Mouse (Mus musculus): Measurements from ENCODE around the gene Cxcl14. TPM values are rescaled to one million over a fixed set of nuclear protein-coding genes. Genes with fewer than 3 reads are reported as not detected.

The Cxcl14 gene
- polyA plus RNA-seq, 1 experiment from 2014 or later, result 37.6 TPM

DNA sequence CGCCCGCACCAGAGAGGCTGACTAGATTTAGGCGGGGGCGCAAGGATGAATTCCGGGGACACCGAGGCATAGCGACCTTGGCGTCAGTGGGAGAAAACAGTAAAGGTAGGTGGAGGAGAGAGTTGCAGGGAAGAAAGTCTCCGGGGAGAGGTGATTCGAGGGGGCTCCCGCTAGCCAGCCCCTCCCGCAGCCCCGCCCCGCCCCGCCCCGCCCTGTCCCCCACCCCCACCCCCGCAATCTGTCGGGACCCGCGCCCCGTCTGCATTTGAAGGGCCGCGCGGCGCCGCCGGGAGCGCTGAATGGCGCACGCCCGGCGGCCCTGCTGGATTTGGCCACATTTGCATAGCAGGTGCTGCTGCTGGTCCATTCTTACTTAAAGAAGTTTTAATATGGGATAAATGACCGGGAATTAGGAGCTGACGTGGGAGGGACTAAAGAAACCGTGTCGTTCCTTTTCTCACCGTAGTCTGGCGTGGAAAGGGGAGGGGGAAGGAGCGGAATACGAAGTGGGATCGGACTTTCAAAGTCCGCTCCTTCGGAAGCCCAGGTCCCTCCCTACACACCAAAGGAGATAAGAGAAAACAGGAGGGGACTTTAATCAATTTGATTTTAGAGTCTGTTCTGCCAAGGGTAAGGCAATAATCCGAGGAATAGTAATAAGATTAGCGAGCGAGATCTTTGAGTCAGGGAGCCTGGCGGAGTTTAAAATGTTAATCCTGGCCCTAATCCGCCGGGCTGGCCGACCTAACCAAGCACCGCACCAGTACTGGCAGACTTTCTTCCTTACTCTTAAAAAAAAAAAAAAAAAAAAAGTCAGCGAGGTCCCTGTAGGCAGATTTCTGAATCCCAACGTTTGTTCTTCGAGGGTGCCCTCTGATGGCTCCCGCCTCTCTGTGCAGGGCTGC, 37.1 kb downstream of the Cxcl14 start:
- Histone ChIP-seq H3K9me3 (no peaks in the 10 kb centered on the region), H3K4me3 (peak overlapping the region; percentile 32), H3K9ac (replicated peaks) (peak overlapping the region; percentile 39; the same call in 1 of the 2 replicates), H3K4me2 (replicated peaks) (peak overlapping the region; percentile 62), H3K27ac (replicated peaks) (peak overlapping the region; percentile 77), H3K27me3 (peaks cover 93% of the 10 kb centered on the region), H3K4me1 (peaks cover 54% of the 10 kb centered on the region), H3K36me3 (no peaks in the 10 kb centered on the region)
- under 1% methylated on average over 55 of the region's 55 CpGs for WGBS
- peak; percentile 50 for ATAC-seq (ENCODE audit: low FRiP score, low read depth)

DNA sequence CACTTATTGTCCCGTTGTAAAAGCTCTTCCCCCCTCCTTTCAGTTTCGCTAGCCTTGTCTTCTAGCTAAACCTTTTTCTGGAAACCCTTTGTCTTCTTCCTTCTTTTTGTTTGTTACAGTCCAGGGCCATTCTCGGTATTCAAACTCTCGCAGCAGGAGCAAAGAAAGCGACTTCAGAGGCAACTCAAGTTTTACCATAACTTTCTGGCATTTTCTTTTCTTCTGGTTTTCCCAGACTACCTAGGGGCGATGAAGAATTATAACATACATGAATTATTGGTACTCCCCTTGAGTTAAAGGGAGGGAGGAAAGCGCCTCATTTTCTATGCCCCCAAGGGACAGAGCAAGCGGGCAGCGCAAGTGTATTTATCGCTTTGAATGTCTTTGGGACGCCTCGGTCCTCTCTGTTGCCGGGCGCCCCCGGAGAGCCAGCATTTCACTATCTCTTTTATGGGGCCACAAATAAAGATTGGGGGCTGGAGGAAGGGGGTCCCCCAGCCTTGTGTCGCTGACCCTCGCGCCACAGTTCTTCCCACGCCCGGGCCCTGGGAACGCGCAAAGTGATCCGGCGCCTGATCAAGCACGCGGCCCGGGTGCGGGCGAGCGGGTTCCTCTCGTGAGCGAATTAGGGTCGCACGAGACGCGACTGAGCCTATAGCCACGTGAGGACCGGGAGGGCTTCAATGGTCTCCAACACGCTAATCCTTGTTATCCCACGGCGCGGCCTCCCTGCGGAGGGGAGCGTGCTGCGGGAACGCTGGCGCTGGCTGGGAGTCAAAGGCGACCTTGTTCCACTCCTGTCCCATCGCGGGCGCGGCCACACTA, 37.9 kb downstream of the Cxcl14 start:
- Histone ChIP-seq H3K4me2 (replicated peaks) (peak overlapping the region; percentile 62), H3K4me3 (peak overlapping the region; percentile 32), H3K36me3 (no peaks in the 10 kb centered on the region), H3K27ac (replicated peaks) (peak overlapping the region; percentile 77), H3K4me1 (peaks cover 58% of the 10 kb centered on the region), H3K9me3 (no peaks in the 10 kb centered on the region), H3K9ac (replicated peaks) (peak overlapping the region; percentile 39; the same call in 1 of the 2 replicates), H3K27me3 (peaks cover 93% of the 10 kb centered on the region)
- ATAC-seq (ENCODE audit: low FRiP score, low read depth), result peak; percentile 48
- WGBS, result under 1% methylated on average over 52 of the region's 52 CpGs

DNA sequence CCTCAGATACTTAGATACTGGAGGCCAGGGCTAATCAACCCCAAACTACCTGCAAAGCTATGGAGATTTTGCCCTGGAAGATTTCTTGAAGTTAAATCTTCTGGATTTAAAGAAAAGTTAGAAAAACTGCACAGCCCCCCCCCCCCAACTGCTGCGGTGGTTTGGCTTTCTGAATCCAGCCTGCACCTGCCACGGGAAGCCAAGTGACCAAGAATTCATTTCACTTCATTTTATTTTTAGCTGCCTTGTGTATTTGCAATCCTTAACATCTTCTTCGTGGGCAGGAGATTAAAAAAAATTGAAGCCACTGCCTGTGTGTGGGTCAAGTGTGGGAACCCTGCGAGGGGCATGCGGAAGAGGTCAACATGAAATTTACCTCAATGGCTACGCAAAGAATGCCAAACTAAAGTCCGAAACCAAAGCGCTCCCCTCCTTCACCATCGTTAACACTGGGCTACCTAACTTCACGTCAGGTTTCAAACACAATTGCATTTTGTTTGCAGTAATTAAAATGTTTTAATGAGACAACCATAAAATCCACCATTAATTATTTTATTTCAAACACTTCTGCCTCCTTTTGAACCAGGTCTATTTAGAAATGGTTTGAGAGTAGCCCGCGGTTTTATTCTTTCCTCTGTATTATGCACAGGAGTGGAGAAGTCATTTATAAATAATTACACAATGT, 38.7 kb downstream of the Cxcl14 start:
- peak overlapping the region; percentile 62 for H3K4me2 ChIP-seq (replicated peaks)
- H3K9ac ChIP-seq (replicated peaks), result no peak overlapping the region
- no peaks in the 10 kb centered on the region for H3K36me3 ChIP-seq
- 4% methylated on average over 12 of the region's 12 CpGs for WGBS
- H3K4me1 ChIP-seq, result peaks cover 66% of the 10 kb centered on the region
- peak overlapping the region; percentile 77 for H3K27ac ChIP-seq (replicated peaks)
- ATAC-seq (ENCODE audit: low FRiP score, low read depth), result no peak
- H3K9me3 ChIP-seq, result no peaks in the 10 kb centered on the region
- no peak overlapping the region for H3K4me3 ChIP-seq
- peaks cover 93% of the 10 kb centered on the region for H3K27me3 ChIP-seq

DNA sequence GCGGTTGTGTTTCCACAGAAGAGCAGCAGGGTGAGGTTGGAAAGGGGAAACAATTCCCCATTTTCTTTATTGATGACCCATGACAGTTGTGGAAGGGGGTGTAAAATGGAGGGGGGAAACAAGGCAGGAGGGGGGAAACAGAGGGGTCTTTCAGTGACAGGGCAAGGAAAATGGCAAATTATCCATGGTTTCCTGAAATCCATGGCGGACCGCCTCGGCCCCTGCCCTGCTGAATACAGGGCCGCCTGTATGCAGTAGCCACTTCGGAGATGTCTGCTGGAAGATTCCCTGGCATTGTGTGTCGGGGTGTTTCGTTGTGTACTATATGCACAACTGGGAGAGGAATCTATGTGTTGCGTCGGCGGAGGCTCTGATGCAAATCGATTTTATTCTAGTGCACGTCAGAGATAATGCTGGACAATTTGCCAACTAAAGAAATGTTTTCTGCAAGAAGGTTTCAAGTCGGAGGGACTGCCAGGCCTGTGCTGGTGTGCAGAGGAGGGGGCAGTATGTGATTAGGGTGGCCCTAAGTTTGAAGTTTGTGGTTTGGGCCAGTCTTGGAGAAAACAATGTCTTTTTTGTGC, 39.5 kb downstream of the Cxcl14 start:
- H3K4me1 ChIP-seq, result peaks cover 74% of the 10 kb centered on the region
- no peak overlapping the region for H3K9ac ChIP-seq (replicated peaks)
- peaks cover 93% of the 10 kb centered on the region for H3K27me3 ChIP-seq
- 2% methylated on average over 14 of the region's 14 CpGs for WGBS
- H3K36me3 ChIP-seq, result no peaks in the 10 kb centered on the region
- no peaks in the 10 kb centered on the region for H3K9me3 ChIP-seq
- peak overlapping the region; percentile 62 for H3K4me2 ChIP-seq (replicated peaks)
- H3K4me3 ChIP-seq, result no peak overlapping the region
- ATAC-seq (ENCODE audit: low FRiP score, low read depth), result no peak
- H3K27ac ChIP-seq (replicated peaks), result peak overlapping the region; percentile 49

DNA sequence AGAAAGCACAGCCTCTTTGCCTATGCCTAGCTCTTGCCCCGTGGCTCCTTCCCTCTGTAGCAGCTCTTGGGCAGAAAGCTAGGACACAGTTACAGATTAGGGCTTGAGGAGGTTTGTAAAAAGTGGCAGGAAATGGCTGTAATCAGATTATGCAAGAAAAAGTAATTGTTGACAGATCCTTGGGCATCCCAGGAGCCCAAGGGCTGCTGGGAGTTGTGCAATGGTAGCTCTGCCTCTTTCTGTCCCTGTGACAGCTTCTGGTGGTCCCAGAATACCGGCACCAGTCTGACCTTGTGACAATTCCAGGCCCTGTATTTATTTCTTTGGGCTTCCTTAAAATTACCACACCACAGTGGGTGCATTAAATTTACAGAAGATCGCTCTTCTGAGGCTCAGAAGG, 43.0 kb downstream of the Cxcl14 start:
- no peaks in the 10 kb centered on the region for H3K9me3 ChIP-seq
- WGBS, result 5% methylated on average over 3 of the region's 3 CpGs
- peaks cover 94% of the 10 kb centered on the region for H3K27me3 ChIP-seq
- H3K36me3 ChIP-seq, result no peaks in the 10 kb centered on the region
- no peak overlapping the region for H3K9ac ChIP-seq (replicated peaks)
- ATAC-seq (ENCODE audit: low FRiP score, low read depth), result no peak
- peak overlapping the region; percentile 53; the same call in 1 of the 2 replicates for H3K4me2 ChIP-seq (replicated peaks)
- peaks cover 78% of the 10 kb centered on the region for H3K4me1 ChIP-seq
- no peak overlapping the region for H3K4me3 ChIP-seq
- H3K27ac ChIP-seq (replicated peaks), result peak overlapping the region; percentile 82; the same call in 1 of the 2 replicates

DNA sequence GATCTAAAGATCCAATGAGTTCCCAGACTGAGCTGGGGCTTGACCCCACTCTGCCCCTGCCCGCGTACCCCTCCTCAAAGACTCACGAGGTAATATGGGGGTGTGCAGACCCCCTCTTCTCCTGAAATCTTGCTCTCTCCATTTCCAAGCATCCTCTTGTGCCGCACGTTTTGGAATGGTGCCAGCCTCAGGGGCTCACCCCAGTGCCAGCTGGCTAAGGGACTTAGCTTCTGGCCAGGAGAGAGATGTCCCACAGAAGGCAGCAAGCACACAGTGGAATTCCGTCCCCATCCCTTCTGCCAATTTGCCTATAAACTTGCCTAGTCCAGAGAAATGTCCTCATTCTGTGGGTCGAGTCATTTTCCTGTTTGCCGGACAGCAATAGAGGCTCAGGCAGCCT, 43.6 kb downstream of the Cxcl14 start:
- Histone ChIP-seq H3K9ac (replicated peaks) (no peak overlapping the region), H3K4me2 (replicated peaks) (peak overlapping the region; percentile 53), H3K27ac (replicated peaks) (peak overlapping the region; percentile 82), H3K36me3 (no peaks in the 10 kb centered on the region), H3K27me3 (peaks cover 98% of the 10 kb centered on the region), H3K9me3 (no peaks in the 10 kb centered on the region), H3K4me1 (peaks cover 73% of the 10 kb centered on the region), H3K4me3 (peak overlapping the region; percentile 40)
- 7% methylated on average over 8 of the region's 8 CpGs for WGBS
- no peak for ATAC-seq (ENCODE audit: low FRiP score, low read depth)

DNA sequence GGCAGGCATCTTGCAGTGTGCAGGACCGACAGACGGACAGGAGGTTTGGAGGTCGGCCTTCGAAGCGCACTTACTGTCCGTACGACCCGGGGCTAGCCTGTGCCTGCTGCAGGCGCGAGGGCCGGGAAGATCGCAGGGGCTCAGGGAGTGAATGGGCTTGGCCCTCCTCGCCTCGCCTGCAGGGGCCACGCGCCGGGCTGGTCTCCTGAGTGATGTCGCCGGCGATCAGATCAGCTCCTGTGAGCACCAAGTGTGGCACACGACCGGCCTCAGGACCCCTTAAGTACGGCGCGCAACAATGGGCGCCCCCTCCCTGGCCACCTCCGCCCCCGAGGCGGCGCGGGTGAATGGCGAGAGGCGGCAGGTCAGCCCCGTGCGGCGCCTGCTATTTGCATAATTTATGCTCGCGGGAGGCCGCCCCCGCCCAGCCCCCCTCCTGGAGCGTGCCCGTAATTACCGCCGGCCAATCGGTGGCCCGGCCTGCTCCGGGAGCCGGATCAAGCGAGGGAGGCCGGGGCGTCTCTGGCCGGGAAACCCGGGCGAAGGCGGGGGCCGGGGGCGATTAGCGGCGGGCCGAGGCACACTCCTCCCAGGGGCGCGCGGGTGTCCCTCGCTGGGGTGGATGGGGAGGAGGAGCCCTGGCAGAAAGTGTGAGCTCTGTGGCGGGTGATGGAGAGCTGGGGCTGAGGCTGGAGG, 44.3 kb downstream of the Cxcl14 start, which contains the start of gene Neurog1:
TSS of gene Neurog1 (minus strand) at position 240 of the 696 bp plus-strand sequence.
- peak; percentile 87 for ATAC-seq (ENCODE audit: low FRiP score, low read depth)
- Histone ChIP-seq H3K27ac (replicated peaks) (peak within 1 kb of the TSS; percentile 82), H3K9me3 (no peaks in the 10 kb centered on the region), H3K9ac (replicated peaks) (peak within 1 kb of the TSS; percentile 49), H3K4me3 (peak within 1 kb of the TSS; percentile 40), H3K4me2 (replicated peaks) (peak within 1 kb of the TSS; percentile 53), H3K36me3 (no peaks in the 10 kb centered on the region), H3K27me3 (peaks cover 99% of the 10 kb centered on the region), H3K4me1 (peaks cover 67% of the 10 kb centered on the region)
- WGBS, result under 1% methylated on average over 60 of the region's 65 CpGs

DNA sequence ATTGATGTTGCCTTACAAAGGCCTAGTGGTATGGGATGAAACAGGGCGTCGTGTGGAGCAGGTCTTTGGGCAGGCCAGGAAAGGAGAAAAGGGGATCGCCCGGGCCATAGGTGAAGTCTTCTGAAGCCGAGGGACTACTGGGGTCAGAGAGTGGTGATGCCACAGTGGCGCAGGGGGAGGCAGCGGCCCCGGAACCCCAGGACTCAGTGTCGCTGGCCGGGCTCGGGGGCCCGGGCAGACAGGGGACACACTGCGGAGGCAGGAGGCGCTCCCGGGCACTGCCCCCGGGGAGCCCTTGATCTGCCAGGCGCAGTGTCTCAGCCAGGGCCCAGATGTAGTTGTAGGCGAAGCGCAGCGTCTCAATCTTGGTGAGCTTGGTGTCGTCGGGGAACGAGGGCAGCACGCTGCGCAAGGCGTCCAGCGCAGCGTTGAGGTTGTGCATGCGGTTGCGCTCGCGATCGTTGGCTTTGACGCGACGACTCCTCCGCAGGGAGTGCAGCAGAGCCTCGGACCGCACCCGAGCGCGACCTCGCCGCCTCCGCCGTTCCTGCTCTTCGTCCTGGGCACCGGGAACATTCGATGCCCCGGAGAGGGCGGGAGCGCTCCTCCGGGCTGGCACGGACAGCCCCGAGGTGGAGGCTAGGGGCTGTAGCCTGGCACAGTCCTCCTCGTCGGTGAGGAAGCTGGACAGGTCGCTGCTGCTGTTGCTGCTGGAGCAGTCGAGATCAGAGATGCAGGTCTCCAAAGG, 45.0 kb downstream of the Cxcl14 start:
- Histone ChIP-seq H3K4me3 (peak overlapping the region; percentile 40), H3K9ac (replicated peaks) (peak overlapping the region; percentile 49), H3K27ac (replicated peaks) (peak overlapping the region; percentile 82), H3K4me1 (peaks cover 59% of the 10 kb centered on the region), H3K27me3 (peaks cover 99% of the 10 kb centered on the region), H3K36me3 (no peaks in the 10 kb centered on the region), H3K9me3 (no peaks in the 10 kb centered on the region), H3K4me2 (replicated peaks) (peak overlapping the region; percentile 53)
- no peak for ATAC-seq (ENCODE audit: low FRiP score, low read depth)
- WGBS, result under 1% methylated on average over 59 of the region's 59 CpGs

DNA sequence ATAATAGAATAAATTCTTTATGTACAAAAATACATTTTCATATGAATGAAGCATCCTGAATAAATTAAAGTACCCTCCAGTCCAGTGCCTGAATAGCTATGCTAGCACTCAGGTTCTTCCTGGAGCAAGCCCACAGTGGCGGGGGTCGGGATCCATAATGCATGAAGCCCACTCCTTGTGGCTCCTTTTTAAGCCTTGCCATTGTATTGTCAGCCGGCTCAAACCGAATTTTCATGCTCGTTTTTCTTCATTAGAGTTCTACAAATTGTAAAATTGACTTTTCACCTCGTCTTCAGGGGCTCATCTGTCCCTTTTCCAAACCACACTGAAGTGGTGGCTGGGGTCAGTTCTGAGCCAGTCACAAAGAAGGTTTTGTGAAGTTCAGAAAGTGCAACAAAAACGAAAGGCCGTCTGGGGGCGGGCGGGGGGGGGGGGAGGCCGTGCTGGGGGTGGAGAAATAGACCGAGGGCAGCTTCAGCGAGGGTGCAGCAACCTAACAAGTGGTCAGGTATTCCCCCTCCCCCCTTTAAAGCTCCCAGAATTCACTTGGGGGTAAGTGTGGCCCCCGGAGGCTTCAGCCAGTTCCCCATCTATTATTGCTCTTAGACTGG, 45.7 kb downstream of the Cxcl14 start:
- 1% methylated on average over 14 of the region's 14 CpGs for WGBS
- peak overlapping the region; percentile 53 for H3K4me2 ChIP-seq (replicated peaks)
- H3K36me3 ChIP-seq, result no peaks in the 10 kb centered on the region
- H3K4me1 ChIP-seq, result peaks cover 55% of the 10 kb centered on the region
- peaks cover 99% of the 10 kb centered on the region for H3K27me3 ChIP-seq
- no peak for ATAC-seq (ENCODE audit: low FRiP score, low read depth)
- peak overlapping the region; percentile 82 for H3K27ac ChIP-seq (replicated peaks)
- H3K4me3 ChIP-seq, result peak overlapping the region; percentile 40
- H3K9me3 ChIP-seq, result no peaks in the 10 kb centered on the region
- peak overlapping the region; percentile 49 for H3K9ac ChIP-seq (replicated peaks)

Data from midbrain, embryonic 12.5 days (tissue).